Mouse (Mus musculus) adrenal gland, postnatal 4 days (tissue): ENCODE measurements around the gene Leap2. TPM values are rescaled to one million over a fixed set of nuclear protein-coding genes. Genes with fewer than 3 reads are reported as not detected.
A peak's percentile ranks its signal among the peaks of the same experiment; 100 is the strongest.

Experiments
- DNase-seq, 2 experiments: peaks; one replicate each; pipeline ENCODE4 v3.0.0; 2021 to 2022; ENCODE audit warnings: low spot score in 2 of 2, mixed read lengths in 2 of 2
- long read RNA-seq, 2 experiments: library from polyadenylated mRNA; stranded (forward); transcript quantifications; one replicate each; pipeline ENCODE4 v2.0.0; 2021
- total RNA-seq, 2 experiments: library from RNA; stranded (reverse); gene quantifications; 2 replicates each; pipeline ENCODE4 v1.2.3; 2021

Leap2 gene
- 1 to 10 TPM in 1 of 2 experiments, not detected in 1; 7.2 TPM for total RNA-seq
- long read RNA-seq, experiment 1, transcript Leap2-201 (3 exons, 531 nt): major isoform, 5 of 6 reads
- long read RNA-seq, experiment 1, partial matches to known transcripts: 1 of 6 reads
- long read RNA-seq, experiment 1, other reads (novel, unspliced or antisense): 0 of 6 reads
- long read RNA-seq, experiment 2: 0 reads

DNA sequence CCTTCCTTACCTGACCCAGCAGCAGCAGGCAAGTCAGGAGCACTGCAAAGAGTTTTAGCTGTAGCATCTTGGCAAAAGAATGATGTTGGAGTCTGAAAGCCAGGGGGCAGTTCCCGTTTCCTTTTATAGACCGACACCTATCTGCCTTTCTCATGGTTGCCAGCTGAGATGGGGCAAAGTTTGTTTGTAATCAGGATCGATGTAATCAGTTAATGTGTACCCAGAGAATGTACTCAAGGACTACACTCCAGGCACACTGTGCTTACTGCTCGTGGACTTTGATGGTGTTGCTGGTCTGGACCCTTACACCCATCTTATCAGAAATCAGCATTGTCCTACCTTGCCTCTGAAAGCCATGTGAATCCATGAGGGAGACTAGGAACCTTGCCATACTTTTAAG, at the start of gene Leap2:
Gene Leap2 (minus strand): TSS at position 135 of the 400 bp plus-strand sequence.
- no peak for DNase-seq

DNA sequence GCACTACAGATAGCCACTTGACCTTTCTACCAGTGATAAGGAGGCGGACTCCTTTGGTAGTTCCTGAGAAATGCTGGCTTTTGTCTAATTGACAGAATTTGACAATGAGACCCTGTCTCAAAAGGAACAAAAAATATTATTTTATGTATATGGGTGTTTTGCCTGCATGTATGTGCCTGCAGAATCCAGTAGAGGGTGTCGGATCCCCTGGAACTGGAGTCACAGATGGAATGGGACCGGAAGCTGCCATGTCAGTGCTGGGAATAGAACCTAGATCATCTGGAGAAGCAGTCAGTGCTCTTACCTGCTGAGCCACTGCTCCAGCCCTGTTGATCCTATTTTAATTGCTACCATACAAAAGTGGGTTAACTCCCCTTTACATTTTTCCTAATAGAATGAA, 49.7 kb upstream of the Leap2 start:
- no peak for DNase-seq

DNA sequence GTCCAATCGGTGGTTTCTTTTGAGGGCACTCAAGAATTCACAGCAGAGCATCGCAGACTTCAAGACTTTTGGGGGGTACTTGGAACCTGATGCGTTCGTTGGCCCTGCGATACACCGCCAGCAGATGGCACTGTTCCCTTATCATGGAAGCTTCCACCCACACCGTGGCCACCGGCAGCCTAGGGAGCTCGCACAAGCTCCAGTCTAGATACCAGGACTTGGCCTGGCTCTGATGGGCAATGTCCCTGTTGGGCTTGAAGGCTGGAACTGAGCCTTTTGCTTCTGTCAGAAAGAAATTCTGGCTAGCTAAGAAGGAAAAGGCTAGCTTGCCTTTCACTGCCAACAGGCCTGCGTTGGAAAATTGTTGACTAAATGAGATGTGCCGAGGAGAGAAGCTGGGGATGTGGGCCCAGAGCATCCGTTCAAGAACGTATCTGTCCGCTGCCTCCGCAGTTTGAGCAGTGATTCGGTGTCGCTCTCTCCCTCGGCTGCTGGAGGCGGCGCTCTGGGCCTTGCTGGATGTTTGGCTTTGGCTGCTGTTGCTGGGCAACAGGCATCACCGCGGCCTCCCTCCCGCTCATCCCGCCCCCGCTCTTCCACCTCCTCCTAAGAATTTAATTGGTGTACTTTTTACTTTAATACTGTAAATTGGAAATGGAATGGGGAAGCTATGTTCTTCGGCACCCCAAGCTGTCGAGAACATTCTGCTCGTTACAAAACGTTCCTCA, 47.2 kb upstream of the Leap2 start, which contains the start of gene Gm9837:
Gene Gm9837 (minus strand): TSS at position 512 of the 728 bp plus-strand sequence.
- peak; percentile 70 to 75 for DNase-seq

DNA sequence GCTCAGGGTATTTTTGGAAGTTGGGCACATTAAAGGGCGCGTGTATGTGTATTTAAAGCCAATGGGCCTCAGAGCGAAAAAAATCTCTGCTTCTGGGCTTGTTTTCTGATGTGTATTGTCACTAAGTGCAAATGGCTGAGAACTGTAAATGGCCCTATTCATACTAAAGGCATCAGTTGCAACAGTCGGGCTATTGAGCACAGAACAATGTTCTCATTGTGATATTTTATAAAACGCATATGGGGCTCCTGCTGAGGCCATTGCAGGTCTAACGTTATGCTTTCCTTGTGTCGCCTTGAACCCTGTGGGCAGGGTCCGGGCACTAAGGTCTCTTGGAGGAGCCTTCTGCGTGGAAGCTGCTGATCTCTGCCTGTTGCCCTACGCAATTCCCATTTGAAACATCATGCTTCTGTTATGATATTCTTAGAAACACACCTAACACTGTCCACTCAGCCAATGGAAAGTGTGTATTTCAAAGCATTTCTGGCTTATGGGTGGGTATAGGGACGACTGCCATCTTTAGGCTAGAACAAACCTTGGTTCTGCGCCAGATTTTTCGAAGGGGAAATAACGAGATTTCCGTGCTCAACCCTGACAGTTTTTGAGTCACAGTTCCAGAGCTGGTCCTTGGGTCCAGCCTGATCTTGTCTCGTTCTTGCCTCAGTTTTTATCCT, 46.5 kb upstream of the Leap2 start:
- DNase-seq: no peak

DNA sequence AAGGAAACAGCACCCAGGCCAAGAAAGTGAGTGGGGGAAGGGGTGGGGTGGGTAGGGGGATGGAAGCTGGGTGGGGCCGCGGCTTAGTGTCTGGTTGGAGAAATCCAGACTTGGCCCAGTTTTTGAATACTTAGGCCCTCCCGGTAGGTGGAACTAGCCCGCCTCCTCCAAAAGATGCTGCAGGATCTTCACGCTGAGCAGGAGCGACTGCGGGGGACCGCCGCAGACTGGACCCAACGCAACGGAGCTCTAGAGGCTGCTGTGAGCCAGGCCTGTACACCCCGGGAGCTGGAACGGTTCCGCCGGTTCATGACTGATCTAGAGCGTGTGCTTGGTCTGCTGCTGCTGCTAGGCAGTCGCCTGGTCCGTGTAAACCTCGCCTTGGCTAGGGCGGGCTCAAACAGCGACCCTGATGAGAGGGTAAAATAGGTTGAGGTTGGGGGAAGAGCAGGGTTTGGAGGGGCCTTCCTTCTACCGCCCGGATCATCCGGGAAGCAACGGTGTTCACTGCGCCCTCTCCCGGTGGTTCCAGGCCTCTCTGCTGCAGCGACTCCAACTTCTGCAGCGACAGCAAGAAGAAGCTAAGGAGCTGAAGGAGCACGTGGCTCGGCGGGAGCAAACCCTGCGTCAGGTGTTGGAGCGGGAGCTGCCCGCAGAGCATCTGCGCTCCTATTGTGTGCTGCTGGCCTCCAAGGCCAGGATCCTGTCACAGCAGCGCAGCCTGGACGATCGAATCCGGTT, 43.4 kb upstream of the Leap2 start:
- DNase-seq: peak in 1 of 2 experiments; percentile 44

DNA sequence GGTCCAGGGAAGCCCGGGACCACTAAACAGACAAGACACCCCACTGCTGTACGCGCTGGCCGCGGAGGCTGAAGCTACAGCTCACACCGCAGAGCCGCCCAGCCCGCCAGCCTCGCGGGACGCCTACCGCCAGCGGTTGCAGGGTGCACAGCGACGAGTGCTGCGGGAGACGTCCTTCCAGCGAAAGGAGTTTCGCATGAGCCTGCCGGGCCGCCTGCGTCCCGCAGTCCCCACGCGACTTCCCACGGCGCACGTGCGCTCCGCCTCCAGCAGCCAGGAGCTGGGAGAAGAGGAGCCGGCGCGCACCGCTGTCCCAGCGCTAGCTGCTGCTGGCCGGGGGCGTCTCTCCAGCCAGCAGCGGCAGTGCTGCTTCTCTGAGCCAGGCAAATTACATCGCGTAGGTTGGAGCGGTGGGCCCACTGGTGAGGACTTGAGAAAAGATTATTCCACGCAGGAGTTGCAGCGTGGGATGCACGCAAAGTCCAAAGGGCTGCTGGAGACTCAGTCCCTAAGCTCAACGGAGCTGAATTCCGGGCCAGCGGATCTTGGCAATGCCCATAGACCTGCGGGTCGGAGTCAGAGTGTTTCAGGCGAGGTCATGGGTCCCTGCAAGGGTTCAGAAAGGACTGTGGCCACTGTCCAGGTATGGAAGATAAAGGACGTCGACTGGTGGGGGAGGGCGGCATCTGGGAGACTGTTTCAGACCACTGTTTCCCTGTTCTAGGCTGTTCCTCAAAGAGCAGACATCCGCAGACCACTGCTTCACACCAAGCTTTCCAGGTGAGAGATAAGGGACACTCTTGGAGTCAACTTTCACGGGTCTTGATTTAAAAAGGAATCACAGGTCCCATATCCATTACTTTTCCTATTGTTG, 40.8 kb upstream of the Leap2 start:
- no peak for DNase-seq

DNA sequence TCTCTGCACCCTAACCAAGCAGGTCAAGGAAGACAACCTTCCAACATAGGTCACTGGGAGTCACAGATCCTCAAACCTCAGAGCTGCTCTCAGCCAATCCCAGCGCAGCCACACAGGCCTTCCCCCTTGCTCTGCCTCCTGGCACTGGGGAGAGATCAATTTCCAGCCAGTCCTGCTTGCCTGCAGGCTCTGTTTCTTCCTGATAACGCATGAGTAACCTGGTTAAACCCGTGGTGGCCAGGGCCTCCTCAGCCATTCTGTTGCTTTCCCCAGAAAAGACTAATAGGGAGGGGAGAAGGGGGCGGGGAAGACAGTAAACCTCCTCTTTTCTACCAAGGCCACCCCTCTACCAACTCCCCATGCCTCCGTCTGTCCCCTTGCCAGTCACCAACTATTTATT, 38.8 kb upstream of the Leap2 start:
- DNase-seq: no peak

DNA sequence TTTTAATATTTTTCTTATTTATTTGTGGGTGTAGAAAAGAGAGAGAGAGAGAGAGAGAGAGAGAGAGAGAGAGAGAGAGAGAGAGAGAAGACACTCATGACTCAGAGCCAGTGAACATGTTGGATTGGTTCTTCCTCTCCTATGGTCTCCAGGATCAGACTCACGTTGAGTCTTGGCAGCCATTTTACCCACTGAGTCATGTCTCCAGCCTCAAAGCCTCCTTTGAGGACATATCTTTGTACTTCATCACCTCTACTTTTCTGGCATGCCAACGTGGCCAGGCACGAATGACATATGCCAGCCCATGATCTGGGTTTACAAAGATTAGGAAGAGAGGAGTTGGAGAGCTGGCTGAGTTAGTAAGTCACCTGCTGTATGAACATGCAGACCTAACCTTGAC, 37.2 kb upstream of the Leap2 start:
- DNase-seq: no peak

DNA sequence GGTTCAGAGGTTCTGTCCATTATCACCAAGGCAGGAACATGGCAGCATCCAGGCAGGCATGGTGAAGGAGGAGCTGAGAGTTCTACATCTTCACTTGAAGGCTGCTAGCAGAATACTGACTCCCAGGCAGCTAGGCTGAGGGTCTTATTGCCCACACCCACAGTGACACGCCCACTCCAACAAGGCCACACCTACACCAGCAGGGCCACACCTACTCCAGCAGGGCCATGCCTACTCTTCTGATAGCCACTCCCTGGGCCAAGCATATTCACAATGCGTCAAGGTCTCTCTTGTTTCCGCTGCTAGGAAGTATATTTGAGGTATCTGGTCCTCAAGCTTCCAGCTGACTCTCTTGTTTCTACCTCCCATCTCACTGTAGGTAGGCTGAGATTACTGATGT, 36.0 kb upstream of the Leap2 start:
- no peak for DNase-seq

DNA sequence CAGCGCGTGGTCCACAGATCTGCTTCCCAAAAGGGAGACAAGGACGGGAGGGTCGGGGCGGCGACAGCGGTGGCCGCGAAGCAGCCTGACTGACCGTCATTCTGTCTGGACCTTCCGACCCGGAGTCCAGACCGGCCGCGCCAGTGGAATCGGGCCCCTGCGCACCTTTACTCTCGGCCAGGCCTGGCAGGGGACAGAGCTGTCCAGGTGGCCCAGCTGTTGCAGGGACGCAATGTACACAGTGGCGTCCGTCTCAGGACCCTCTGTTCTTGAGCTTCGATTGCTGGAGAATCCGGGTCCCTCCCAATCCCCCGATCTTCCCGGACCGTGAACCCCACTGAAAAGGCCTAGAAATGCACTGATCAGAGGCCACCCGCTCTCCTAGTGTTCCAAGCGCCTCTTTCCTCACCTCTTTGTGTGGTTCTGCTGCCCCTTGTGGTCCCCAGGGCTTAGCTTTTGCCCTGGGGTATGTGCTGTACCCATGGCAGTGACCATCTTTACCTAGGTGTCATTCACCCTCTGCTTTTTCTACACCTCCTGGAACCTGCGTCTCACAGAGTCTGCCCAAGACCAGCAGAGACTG, 34.5 kb upstream of the Leap2 start:
- no peak for DNase-seq

DNA sequence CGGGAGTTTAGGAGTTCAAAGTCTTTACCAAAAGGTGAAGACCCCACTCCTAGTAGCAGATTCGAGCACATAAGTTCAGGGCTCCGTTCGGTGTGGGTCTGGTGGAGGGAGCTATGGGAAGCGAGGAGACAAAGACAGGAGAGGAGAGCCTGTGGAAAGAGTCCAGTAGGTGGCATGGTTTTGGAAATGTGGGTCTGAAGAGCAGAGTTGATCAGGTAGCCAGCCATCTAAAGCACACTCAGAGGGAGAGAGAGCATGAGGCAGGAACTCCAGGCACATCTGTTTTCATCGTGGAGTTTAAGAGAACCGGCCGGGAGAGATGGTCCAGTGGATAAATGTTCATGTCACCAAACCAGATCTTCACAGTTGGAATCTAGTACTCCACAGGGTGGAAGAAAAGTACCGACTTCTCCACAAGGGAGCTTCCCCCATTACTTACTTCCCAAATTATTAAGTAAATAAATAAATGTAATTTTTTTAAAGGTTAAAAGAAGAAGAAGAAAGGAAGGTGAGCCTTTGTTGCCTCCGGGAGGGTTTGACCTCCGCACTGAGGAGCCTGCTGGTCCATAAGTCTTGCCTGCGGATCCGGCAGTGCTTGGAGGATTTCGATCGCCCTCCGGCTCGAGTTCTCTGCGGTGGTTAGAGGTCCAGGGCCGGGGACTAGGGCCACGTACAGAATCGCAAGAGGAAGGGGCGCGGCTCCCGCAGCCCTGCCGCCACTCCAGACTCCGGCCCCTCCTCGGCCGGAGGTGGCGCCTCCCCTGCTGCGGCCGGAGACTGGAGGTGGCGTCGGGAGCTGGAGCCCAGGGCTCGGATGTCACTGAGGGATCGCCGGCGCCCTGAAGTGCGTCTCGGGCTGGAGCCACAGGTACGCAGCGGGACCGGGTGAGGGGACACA, 33.8 kb upstream of the Leap2 start, which contains the start of the genes Gm10447 and Shroom1:
Gene Gm10447 (minus strand): TSS at position 637 of the 898 bp plus-strand sequence.
Gene Shroom1 (plus strand): TSS at position 732 of the 898 bp plus-strand sequence.
- DNase-seq: peak in 1 of 2 experiments; percentile 32

DNA sequence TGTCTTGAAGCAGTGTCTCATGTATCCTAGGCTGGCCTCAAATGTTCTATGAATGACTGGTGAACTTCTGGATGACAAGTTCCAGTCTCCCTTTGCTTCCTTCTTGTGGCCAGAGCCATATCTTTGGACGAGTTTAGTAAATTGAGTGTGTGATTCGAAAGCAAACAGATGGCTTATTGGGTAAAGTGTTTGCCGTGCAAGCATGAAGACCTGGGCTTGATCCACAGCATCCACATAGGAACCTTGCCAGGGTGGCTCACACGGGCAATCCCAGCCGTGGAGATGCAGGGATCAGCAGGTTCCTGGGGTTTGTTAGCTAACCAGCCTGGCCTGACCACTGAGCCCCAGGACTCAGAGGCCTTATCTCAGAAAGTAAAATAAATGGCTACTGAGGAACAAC, 30.1 kb upstream of the Leap2 start:
- no peak for DNase-seq

DNA sequence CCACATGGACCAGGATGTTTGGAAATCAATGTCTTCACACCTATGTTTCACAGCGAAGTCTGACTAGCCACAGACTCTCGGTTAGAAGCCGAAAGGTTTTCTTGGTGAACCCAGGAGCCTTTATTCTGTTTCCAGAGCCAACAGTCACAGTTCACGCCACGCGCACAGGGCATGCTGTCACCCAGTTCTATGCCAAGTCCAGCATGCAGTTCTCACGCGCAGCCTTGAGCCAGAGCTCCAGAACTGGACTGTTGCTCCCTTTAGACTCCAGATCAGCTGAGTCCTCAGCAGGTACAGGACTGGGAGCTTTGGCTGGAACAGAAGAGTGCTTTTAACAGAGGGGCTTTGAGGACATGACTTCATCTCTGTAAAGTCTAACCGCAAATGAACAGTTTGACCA, 29.4 kb upstream of the Leap2 start:
- DNase-seq: no peak

DNA sequence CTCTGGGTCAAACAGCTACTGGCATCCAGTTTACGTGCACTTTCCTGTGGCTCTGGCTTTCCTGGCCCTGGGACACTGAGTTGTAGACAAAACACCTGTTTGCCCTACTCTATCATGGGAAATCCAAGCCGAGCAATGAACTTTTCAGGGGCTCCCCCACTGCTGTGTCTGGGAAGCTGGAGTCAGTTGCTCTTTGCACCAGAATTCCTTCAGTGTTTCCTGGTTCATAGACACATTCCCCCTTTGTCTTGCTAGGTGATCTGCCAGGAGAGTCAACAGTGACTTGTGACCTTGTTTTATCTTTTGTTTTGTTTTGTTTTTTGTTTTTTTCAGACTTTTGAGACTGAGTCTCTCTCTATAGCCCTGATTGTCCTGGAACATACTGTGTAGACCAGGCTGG, 28.4 kb upstream of the Leap2 start:
- DNase-seq: no peak

DNA sequence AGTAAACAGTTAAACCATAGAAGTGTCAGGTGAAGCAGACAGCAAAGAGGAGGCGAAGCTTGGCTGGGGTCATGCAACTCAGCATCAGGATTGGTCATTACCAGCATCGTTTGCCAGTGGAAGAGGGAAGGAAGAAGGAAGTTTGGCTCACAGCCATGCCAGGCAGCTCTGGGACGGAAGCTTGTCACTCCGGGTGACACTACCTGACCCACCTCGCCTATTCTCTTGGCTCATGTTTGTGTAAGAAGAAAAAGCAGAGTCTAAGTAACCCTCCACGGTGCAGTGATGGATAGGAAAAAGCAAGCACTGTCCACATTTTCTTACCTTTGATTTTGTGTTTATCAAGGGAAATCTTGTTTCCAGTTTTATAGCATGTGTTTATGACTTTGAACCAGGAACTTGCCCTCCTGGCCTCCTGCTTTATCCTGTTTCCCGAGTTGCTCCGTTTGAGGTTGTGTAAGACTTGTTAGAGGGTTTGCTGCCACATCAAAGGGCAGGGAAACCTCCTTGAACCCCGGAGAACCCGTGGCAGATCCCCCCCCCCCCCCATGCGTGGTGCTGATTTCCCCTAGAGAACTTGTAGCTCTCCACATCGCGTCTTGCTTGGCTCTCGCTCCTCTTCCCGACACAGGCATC, 27.2 kb upstream of the Leap2 start:
- DNase-seq: no peak

DNA sequence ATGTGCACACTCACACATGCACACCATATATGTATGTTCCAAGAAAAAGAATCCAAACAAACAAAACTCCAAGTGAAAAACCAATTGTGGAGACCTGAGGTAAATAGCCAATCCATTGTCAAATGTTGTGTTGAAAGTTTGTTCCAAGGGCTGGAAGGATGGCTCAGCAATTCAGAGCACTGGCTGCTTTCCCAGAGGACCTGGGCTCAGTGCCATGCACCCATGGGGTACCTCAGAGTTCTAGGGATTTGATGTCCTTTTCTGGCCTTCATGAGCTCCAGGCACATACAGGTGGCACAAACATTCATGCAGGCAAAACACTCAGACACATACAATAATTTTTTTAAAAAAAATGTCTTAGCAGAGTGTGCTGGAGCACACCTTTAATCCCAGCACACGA, 25.6 kb upstream of the Leap2 start:
- no peak for DNase-seq

DNA sequence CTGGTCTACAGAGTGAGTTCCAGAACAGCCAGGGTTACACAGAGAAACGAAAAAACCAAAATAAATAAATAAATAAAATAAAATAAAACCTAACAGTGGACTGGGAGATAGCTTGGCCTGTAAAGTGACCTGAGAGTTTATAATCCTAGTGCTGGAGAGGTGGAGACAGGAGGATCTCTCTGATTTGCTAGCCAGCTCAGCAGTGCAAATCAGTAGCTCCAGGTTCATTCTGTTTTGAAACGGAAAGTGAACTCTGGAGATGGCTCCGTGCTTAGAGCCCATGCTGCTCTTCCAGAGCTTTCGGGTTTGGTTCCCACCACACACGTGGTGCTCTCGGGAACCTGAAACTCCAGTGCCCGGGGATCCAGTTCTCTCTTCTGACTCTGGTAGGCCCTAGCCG, 25.0 kb upstream of the Leap2 start:
- no peak for DNase-seq

DNA sequence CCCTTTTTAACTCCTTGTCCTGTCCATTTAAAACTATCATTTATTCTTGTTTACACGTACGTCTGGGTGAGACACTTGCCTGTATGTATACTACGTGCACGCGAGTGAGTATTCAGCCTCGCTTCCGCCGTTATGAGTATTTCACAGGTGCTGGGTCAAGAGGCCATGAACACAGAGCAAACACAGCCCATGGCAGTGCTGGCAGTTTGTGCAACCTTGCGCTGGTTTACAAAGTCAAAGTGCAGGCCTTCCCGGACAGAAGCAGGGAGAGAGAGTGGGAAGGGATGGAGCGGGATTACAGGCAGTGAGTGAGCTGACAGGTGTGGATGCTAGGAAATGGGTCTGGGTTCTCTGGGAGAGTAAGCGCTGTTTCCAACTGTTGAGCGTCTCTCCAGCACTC, 23.2 kb upstream of the Leap2 start:
- no peak for DNase-seq

DNA sequence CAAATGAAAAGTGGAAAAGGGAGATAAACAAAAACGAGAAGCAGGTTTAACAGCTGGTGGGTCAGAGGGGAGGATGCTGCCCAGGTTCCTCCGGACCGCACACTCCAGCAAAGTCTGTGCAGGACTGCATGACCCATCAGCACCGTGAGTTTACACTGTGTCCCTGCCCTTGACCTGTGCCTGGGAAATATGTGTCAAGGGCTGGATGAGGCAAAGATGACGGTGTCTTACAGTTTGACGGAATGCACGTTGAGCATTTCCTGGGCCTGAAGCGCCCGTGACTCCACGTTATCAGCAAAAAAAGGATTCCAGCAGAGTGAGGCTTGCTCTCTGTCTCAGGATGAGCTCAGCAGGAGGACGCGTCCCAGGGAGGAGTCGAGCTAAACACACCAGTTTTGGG, 22.6 kb upstream of the Leap2 start:
- no peak for DNase-seq
